Mouse (Mus musculus): ENCODE results near the gene Trim31. TPM values are rescaled to one million over a fixed set of nuclear protein-coding genes. Genes with fewer than 3 reads are reported as not detected.
"Not testable (repeated sequence)": the region's sequence is repeated elsewhere in the genome, so short reads cannot be mapped to it uniquely, and the experiment has no call there.

The Trim31 gene
- polyA plus RNA-seq, 1 experiment from 2014 or later, result not detected

DNA sequence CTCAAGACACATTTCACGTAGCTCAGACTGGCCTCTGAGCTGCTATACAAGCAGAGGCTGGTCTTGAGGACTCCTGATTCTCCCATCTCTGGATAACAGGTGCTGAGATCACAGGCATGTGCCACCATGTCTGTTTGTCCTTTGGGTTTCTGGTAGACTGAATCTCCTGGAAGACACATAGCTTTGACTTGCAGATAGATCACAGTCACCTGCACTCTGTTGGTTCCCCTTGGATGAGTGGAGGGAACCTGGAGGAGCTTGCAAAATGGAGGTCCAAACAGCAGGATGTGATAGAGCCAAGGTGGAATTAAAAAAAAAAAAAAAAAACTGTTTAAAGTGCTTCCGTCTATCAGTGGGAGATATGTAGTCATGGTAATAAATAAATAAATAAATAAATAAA is 29.1 kb upstream of the Trim31 start:
- ChIA-PET POLR2A (interaction anchor here (0.6 kb wide), 1 partner anchor 176 kb away, joined by 3 read pairs; no protein-coding TSS in a partner anchor), CTCF (interaction anchor here (1.1 kb wide), 1 partner anchor 13 kb away, joined by 3 read pairs; no protein-coding TSS in a partner anchor)
- DNase-seq (ENCODE audit: low read depth, low spot score) (no peak), ATAC-seq (no peak)
- TF ChIP-seq CTCF (IDR thresholded peaks at IDR 0.05), result no peak
- in situ Hi-C loops (cut with MboI; ENCODE audit: low pct_unique_long_range_greater_than_20kb), result no loop called here
- peaks cover 4% of the 10 kb centered on the region for H3K27me3 ChIP-seq

DNA sequence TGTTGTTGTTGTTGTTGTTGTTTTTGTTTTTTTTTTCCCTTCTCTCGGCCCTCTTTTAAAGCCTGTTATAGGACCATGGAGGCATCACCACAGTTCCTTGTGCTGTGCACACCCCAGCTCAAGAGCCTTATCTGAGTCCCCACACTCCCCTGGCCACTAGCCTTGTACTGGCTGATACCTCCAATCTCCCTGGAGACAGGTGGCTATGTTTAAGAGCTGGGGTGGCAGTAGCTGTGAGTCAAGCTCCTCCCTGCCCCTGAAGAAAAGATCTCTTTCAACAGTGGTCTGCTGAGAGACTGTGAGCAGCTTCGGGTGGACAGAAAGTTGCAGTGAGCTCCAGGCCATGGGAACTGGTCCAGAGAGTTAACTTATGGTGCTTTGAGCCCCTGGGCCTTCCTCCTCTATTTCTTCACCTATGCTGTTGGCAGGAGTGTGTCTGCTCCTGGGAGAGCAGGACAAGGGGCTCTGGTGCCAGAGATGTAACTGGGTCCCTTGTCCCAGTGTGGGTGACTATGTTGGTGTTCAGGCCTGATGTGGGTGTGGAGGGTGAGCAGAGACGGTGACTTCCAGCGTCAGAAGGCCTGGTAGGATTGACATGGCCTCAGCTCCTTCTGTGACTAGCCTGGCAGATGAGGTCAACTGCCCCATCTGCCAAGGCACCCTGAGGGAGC is 28.5 kb upstream of the Trim31 start, which contains the start of gene Trim10:
Gene Trim10 (plus strand): TSS at position 291 of the 671 bp plus-strand sequence.
- ChIA-PET POLR2A (no interaction called here), CTCF (interaction anchor here (1.1 kb wide), 1 partner anchor 12 kb away, joined by 3 read pairs; no protein-coding TSS in a partner anchor)
- in situ Hi-C loops (cut with MboI; ENCODE audit: low pct_unique_long_range_greater_than_20kb), result no loop called here
- no peak for TF ChIP-seq CTCF (IDR thresholded peaks at IDR 0.05)
- H3K27me3 ChIP-seq, result peaks cover 4% of the 10 kb centered on the region
- ATAC-seq (no peak), DNase-seq (ENCODE audit: low read depth, low spot score) (no peak)

DNA sequence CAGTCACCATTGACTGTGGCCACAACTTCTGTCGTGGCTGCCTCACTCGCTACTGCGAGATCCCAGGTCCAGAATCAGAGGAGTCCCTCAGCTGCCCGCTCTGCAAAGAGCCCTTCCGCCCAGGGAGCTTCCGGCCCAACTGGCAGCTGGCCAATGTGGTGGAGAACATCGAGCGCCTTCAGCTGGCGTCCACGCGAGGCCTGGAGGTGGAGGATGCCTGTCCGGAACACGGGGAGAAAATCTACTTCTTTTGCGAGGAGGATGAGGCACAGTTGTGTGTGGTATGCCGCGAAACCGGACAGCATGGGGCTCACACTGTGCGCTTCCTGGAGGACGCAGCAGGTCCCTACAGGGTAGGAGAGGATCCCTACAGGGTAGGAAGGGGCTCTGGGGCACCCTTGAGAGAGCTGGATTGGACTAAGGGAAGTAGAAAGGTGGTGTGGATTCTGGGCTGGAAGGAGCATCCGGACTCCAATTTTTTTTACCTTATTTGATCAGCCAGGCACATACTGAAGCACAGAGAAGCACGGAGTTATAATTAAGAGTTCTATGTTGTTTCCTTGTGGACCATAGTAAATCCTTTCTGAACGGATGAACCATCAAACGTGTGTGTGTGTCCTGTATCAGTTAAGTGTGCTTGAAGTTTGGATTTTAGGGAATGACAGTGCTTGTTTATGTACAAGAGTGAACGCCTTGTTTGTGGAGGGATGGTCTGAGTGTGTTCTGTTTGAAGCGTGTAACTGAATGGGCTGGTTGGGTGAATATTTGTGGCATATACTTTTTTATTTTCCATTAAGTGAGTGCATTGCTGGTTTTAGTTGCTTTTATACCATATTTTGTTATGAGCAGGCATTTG is 27.7 kb upstream of the Trim31 start:
- in situ Hi-C loops (cut with MboI; ENCODE audit: low pct_unique_long_range_greater_than_20kb), result no loop called here
- DNase-seq (ENCODE audit: low read depth, low spot score), result no peak
- no peak for TF ChIP-seq CTCF (IDR thresholded peaks at IDR 0.05)
- H3K27me3 ChIP-seq, result peaks cover 4% of the 10 kb centered on the region
- no peak for ATAC-seq
- POLR2A ChIA-PET, result no interaction called here
- CTCF ChIA-PET, result interaction anchor here (1.1 to 1.7 kb wide), 3 partner anchors 11 to 46 kb away, joined by 3 to 4 read pairs (median 3); no protein-coding TSS in a partner anchor

DNA sequence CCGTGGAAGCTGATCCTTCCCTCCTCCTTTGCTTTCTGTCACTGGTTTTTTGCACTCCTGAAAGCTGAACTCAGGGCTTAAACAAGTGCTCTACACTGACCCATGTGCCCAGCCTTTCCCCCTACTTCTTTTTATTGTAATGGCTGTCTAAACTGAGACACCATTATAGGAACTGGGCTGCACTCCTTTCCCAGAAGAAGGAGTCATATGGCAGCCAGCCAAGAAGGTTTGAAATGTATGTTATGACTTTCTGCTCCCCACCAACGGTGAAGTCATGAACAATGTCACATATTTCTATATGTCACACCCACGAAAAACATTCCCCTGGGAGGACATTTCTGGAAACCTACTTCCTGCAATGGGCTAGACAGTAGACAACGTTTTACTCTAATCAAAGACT is 23.3 kb upstream of the Trim31 start:
- ChIA-PET POLR2A (no interaction called here), CTCF (no interaction called here)
- DNase-seq (ENCODE audit: low read depth, low spot score), result no peak
- in situ Hi-C loops (cut with MboI; ENCODE audit: low pct_unique_long_range_greater_than_20kb), result no loop called here
- TF ChIP-seq CTCF (IDR thresholded peaks at IDR 0.05), result no peak
- ATAC-seq, result no peak
- no peaks in the 10 kb centered on the region for H3K27me3 ChIP-seq

DNA sequence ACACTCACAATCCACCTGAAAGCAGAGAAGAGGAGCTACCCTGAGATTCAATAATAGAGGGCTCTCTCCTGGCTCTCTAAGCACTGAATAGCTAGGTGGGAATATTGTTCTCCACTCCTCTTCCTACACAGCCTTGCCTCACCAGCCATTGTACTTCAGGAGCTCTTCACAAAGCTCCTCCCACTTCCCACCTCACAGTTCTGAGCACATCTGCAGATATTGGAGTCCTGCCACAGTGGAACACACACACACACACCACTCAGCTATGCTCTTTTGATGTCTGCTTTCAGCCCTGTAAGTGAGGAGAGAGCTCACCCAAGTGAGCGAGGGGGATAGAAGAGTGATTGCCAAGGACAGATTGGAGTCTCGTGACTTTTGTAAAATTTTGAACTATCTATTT is 14.6 kb upstream of the Trim31 start:
- no peak for DNase-seq (ENCODE audit: low read depth, low spot score)
- POLR2A ChIA-PET, result no interaction called here
- in situ Hi-C loops (cut with MboI; ENCODE audit: low pct_unique_long_range_greater_than_20kb), result no loop called here
- no peak for ATAC-seq
- TF ChIP-seq CTCF (IDR thresholded peaks at IDR 0.05), result no peak
- H3K27me3 ChIP-seq, result peaks cover 8% of the 10 kb centered on the region
- CTCF ChIA-PET, result interaction anchor here (1.1 to 1.6 kb wide), 4 partner anchors 9 to 30 kb away, joined by 3 to 7 read pairs (median 4); no protein-coding TSS in a partner anchor

DNA sequence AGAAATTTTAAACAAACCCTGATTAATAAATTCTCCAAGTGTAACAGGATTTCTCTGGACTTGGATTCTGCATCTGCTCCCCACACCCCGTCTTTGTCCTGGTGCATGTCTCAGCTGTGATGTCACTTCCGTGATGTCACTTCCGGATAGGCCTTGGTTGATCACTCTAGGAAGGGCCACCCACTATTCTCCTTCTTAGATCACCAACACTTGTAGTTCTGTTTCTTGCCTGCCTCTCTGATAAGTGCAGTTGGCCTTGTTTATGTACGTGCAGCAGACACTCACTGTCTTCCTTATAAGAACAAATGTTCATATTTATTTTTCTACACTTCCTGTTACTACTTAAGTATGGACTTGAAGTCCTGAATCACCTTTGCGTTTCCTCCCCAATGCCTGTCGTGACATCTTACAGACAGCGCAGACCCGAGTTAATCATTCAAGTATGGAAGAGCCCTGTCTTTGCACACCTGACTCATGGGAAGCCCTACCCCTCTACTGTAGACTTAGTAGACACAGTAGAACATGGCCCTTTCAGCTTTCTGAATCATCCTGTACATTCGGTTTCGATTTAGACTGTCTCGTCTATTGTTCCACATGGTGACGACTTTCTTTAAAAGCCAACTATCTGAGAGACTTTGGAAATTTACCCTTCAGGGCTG is 12.7 kb upstream of the Trim31 start:
- in situ Hi-C loops (cut with MboI; ENCODE audit: low pct_unique_long_range_greater_than_20kb), result no loop called here
- TF ChIP-seq CTCF (IDR thresholded peaks at IDR 0.05), result no peak
- CTCF ChIA-PET, result interaction anchor here (1.0 kb wide), 1 partner anchor 9 kb away, joined by 3 read pairs; no protein-coding TSS in a partner anchor
- ATAC-seq (no peak), DNase-seq (ENCODE audit: low read depth, low spot score) (no peak)
- POLR2A ChIA-PET, result no interaction called here
- peaks cover 18% of the 10 kb centered on the region for H3K27me3 ChIP-seq

DNA sequence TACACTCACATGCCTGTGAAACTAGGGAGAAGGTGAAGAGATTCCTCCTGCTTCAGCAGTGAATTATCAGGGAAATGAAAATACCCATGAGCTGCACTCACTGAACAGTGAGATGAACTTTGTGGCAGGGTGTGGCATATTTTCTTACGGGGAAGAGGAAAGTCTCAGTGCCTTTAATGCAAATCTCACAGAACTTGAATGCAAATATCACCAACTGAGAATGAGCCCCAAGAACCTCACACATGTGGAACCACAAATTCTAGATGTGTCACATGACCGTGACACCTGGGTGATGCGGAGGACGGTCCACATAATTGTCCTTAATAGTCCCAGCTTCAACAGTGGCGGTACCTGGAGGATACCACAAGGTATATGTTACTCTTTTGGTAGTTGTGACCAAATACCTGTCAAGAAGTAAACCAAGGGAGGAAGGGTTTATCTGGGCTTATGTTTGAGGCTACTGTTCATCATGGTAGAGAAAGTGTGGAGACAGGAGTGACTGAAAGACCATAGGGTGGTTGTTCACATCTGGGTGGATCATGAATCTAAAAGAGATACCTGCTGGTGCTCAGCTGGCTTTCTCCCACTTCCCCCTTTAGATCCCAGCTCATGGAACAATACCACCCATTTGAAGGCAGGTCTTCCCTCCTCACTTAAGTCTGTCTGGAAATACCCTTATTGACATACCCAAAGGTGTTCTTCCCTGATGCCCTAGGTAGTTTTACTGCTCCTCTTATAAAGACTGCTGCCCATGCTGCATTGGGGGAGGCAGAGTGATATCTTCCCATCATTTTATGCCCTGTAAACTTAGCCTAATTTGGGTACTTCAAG is 7.6 kb upstream of the Trim31 start, which contains the start of gene Trim40:
Gene Trim40 (minus strand): TSS at position 51 of the 831 bp plus-strand sequence.
- in situ Hi-C loops (cut with MboI; ENCODE audit: low pct_unique_long_range_greater_than_20kb), result loop anchor here (5.0 kb wide), 2 partner anchors 162 to 312 kb away; partner anchors contain the start of gene Olfr94
- no peak for ATAC-seq
- ChIA-PET CTCF (interaction anchor here (5.9 kb wide), 1 partner anchor 23 kb away, joined by 51 read pairs; no protein-coding TSS in a partner anchor), POLR2A (no interaction called here)
- H3K27me3 ChIP-seq, result peaks cover 22% of the 10 kb centered on the region
- no peak for TF ChIP-seq CTCF (IDR thresholded peaks at IDR 0.05)
- DNase-seq (ENCODE audit: low read depth, low spot score), result no peak

DNA sequence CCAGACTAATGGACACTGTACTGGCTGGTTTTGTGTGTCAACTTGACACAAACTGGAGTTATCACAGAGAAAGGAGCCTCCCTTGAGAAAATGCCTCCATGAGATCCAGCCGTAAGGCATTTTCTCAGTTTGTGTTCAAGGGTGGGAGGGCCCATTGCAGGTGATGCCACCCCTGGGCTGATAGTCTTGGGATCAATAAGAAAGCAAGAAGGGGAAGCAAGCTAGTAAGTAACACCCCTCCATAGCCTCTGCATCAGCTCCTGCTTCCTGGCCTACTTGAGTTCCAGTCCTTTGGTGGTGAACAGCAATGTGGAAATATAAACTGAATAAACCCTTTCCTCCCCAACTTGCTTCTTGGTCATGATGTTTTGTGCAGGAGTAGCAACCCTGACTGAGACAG is 6.4 kb upstream of the Trim31 start:
- POLR2A ChIA-PET; ATAC-seq; DNase-seq (ENCODE audit: low read depth, low spot score): not testable (repeated sequence)
- peaks cover 22% of the 10 kb centered on the region for H3K27me3 ChIP-seq
- CTCF ChIA-PET, result interaction anchor here (0.8 to 5.9 kb wide), 13 partner anchors 12 to 313 kb away, joined by 3 to 51 read pairs (median 7); no protein-coding TSS in a partner anchor
- in situ Hi-C loops (cut with MboI; ENCODE audit: low pct_unique_long_range_greater_than_20kb), result loop anchor here (5.0 kb wide), 2 partner anchors 161 to 311 kb away; partner anchors contain the start of gene Olfr94

DNA sequence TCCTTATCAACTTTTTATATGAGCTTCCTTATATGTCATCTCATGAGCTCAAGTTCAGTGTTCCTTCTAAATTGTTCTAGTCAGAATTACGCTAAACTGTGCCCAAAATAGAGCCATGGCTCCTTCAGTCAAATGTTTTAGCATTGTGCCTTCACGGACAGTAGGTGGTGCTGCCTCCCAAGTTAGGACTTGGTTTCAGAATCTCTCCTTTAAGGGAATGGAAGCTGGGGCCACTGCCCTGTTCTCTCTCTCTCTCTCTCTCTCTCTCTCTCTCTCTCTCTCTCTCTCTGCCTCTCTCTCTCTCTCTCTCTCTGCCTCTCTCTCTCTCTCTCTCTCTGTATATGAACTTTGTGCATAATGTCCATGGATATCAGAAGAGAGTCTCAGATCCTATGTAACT is 5.6 kb upstream of the Trim31 start:
- ChIA-PET CTCF (interaction anchor here (0.7 to 5.9 kb wide), 27 partner anchors 9 to 312 kb away, joined by 3 to 51 read pairs (median 5); no protein-coding TSS in a partner anchor), POLR2A (interaction anchor here (0.7 kb wide), 1 partner anchor 54 kb away, joined by 3 read pairs; no protein-coding TSS in a partner anchor)
- H3K27me3 ChIP-seq, result peaks cover 20% of the 10 kb centered on the region
- peak; percentile 80 for ATAC-seq
- DNase-seq (ENCODE audit: low read depth, low spot score), result no peak
- peak; percentile 87 for TF ChIP-seq CTCF (IDR thresholded peaks at IDR 0.05)
- in situ Hi-C loops (cut with MboI; ENCODE audit: low pct_unique_long_range_greater_than_20kb), result loop anchor here (5.0 kb wide), 2 partner anchors 160 to 310 kb away; partner anchors contain the start of gene Olfr94

Data from Patski (cell line).